Mouse (Mus musculus) activated CD4-positive, CD25-positive, alpha-beta regulatory T cell, adult 9 weeks (primary cell): ENCODE results near the gene Gpn2. TPM values are rescaled to one million over a fixed set of nuclear protein-coding genes. Genes with fewer than 3 reads are reported as not detected.

Experiments
- polyA plus RNA-seq: library from polyadenylated mRNA; unstranded; fragments of 100-300 nt; shearing (Covaris generic); gene quantifications from one replicate; pipeline ENCODE4 v1.2.1, GENCODE M21; 2017

Gpn2 gene
- polyA plus RNA-seq, result 21.0 TPM

DNA sequence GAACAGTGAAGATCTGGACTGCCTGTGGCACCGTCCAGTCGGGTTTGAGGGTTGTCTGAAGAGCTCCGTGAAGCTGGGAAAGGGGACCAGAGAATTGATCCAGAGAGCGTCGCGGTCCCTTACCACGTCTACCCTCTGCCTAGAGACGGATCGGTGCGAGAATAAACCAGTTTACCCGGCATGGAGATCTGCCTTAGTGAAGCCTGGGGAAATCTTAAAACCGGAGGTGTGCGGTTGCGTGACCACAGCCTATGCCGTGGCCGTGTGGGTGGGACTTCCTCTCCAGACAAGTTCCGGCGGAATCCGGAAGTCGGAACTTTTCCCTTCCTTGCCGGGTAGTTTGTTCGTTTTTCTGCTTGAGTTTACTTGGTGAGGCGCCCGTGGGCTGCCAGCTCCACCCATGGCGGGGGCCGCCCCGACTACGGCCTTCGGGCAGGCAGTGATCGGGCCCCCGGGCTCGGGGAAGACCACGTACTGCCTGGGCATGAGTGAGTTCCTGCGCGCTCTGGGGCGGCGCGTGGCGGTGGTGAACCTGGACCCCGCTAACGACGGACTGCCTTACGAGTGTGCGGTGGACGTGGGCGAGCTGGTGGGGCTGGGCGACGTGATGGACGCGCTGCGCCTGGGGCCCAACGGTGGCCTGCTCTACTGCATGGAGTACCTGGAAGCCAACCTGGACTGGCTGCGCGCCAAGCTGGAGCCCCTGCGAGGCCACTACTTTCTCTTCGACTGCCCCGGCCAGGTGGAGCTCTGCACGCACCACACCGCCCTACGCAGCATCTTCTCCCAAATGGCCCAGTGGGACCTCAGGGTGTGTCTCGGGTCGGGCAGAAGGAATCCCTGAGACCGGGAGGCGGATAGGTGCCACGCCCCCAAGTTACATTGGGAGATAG, at the start of gene Gpn2:
Gpn2 (plus strand) TSS at position 304 of the 893 bp plus-strand sequence.

GRCm38 (mm10) chr4:133545272-133546231, 38.6 kb upstream of the Gpn2 start, which contains the start of gene Nudc:
Gene Nudc, minus strand, starts transcription at chr4:133545996.

DNA sequence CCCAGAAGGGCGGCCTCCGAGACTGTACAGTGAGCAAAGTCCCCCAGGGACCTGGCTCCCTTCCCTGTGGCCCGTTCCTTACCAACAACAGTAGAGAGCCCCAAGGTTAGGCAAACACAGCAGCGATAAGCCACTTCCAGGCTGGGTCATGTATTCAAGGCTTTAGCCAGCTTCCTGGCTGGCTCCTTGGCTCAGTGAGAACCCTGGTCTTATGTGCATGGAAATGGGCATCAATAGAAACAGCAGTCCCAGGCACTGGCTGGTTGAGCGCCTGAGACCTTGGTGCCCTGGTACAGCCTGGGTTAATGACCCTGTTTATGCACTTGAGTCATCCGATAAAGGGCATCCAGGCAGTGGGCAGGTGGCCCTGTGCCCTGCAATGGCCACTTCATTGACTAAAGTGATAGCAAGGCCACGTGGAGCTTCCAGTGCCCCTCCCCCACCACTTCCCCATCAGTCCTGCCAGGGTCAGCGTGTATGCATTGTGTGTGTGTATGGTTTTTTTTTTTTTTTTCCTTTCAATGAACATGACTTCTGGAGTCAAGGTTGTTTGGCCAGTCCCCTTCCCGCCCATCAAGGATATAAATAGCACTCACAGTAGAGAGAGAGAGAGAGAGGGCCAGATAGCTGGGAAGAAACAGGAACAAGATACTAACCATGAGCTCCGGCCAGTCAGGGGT, 31.3 kb upstream of the Gpn2 start, which contains the start of gene Nr0b2:
Nr0b2 (plus strand) TSS at position 609 of the 680 bp plus-strand sequence.

DNA sequence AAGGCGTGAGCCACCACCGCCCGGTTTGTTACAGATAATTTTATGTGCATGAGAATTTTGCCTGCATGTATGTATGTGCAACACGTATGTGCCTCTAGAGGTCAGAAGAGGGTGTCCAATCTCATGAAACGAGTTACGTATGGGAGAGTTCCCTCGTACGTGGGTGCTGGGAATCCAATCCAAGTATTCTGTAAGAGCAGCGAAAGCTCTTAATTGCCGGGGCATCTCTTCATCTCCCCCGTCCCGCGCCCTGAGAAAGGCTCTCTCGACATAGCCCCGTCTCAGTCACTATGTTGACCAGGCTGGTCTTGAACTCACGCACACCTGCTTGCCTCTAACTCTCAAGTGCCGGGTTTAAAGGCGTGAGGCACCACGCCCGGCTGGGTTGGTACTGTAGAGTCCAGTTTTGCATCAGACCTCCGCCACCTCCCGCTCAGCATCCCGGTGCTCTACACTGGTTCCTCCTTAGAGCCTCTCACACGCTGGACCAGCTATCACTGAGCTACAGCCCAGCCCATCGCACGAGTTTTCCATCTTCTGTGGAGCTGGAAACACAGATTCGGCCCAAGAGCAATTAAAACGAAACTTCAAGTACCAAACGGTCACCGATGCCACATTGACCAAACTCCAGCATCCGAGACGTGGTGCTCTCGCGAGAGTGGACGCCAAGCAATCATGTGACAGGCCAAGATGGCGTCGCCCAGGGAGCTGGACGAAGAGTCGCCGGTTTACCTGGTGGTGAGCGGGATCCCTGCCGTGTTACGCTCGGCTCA, 9.9 kb upstream of the Gpn2 start, which contains the start of gene Gpatch3:
Gpatch3 (plus strand) TSS at position 676 of the 773 bp plus-strand sequence.

GRCm38 (mm10) chr4:133601721-133602218, 17.6 kb downstream of the Gpn2 start, which contains the start of gene Sfn:
Gene Sfn, minus strand, starts transcription at chr4:133602168.

Other genes with a start within 250 kb of the Gpn2 start
- 4.4 TPM for gene Wdtc1, start 230.9 kb upstream of the Gpn2 start, polyA plus RNA-seq
- 27.6 TPM for gene Slc9a1, start 214.7 kb upstream of the Gpn2 start, polyA plus RNA-seq
- not detected for gene Tent5b, start 104.2 kb upstream of the Gpn2 start, polyA plus RNA-seq
- not detected for gene Trnp1, start 85.8 kb upstream of the Gpn2 start, polyA plus RNA-seq
- gene Kdf1, start 65.4 kb upstream of the Gpn2 start, polyA plus RNA-seq, result 0.39 TPM
- gene Nudc, start 38.4 kb upstream of the Gpn2 start, polyA plus RNA-seq, result 148 TPM
- not detected for gene Nr0b2, start 31.0 kb upstream of the Gpn2 start, polyA plus RNA-seq
- 2.6 TPM for gene Gpatch3, start 9.6 kb upstream of the Gpn2 start, polyA plus RNA-seq
- 10.9 TPM for gene Sfn, start 17.8 kb downstream of the Gpn2 start, polyA plus RNA-seq
- 22.5 TPM for gene Zdhhc18, start 65.8 kb downstream of the Gpn2 start, polyA plus RNA-seq
- gene Pigv, start 88.3 kb downstream of the Gpn2 start, polyA plus RNA-seq, result 30.4 TPM
- 32.8 TPM for gene Arid1a, start 172.4 kb downstream of the Gpn2 start, polyA plus RNA-seq